Mouse (Mus musculus) lung, postnatal 4 days (tissue): ENCODE results near the gene Arhgef1.
A peak's percentile ranks its signal among the peaks of the same experiment; 100 is the strongest.
"Not testable (repeated sequence)": the region's sequence is repeated elsewhere in the genome, so short reads cannot be mapped to it uniquely, and the experiment has no call there.

Experiments used
- DNase-seq, 2 experiments: peaks; one replicate each; pipeline ENCODE4 v3.0.0; 2021

Arhgef1 gene

GRCm38 (mm10) chr7:24890281-24891216, 12.2 kb upstream of the Arhgef1 start:
- DNase-seq = peak; percentile 86 to 87

GRCm38 (mm10) chr7:24891241-24892124, 11.2 kb upstream of the Arhgef1 start:
- DNase-seq = no peak

GRCm38 (mm10) chr7:24892125-24892583, 10.6 kb upstream of the Arhgef1 start:
- DNase-seq = no peak

GRCm38 (mm10) chr7:24895749-24896148, 7.0 kb upstream of the Arhgef1 start:
- not testable (repeated sequence) for DNase-seq

GRCm38 (mm10) chr7:24896269-24896668, 6.4 kb upstream of the Arhgef1 start:
- DNase-seq = no peak

- DNase-seq = peak in 1 of 2 experiments; percentile 50
These were observed 5.5 kb upstream of the Arhgef1 start, which contains the start of gene Cd79a for GRCm38 (mm10) chr7:24897224-24897623. Gene Cd79a, plus strand, starts transcription at chr7:24897381.

GRCm38 (mm10) chr7:24897959-24898358, 4.8 kb upstream of the Arhgef1 start:
- no peak for DNase-seq

DNA sequence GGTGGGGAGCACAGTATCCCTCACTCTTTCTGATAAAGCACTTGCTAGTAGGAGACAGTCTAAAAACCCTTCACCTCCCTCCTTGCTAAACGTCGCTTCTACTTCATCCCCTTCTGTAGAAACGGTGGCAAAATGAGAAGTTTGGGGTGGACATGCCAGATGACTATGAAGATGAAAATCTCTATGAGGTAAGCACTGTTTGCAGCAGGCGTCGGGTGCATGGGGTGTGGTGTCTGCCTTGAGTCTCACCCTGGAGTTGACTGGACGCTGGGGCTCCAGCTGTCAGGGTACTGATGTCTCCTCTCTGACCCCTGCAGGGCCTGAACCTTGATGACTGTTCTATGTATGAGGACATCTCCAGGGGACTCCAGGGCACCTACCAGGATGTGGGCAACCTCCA, 1.6 kb upstream of the Arhgef1 start:
- DNase-seq = no peak

DNA sequence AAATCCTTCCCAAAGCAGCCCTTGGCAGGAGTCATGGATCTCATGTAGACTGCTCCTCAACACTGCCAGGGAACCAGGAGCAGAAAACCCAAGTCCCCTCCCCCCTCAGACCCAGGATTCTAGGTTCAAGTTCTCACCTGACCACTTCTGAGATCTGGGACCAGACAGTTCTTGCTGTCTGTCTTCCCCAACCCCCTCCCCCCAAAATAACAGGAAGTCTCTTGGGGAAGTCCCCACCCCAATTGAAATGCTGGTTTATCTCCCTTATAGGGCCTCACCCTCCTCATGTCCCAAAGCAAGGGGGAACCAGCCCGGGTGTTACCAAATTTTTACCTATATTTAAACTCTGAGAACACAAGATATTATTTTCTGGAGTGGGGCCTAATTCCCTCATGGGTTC, 870 bp upstream of the Arhgef1 start:
- no peak for DNase-seq

DNA sequence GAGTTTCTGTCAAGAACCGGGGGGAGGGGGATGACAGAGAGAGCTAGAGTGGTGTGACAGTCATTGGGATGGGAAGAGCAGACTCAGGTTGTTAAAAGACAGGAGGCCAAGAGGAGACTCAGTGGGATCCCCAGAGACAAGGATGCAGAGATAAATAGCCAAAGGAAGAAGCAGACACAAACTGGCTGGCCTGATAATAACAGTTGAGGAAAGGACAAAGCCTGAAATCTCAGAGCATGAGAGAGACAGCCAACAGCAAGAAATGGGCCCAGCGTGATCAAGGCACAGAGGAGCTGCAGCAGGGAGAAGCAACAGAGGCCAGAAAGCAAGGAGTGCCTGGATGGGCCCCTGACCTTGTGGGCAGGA, 465 bp upstream of the Arhgef1 start:
- DNase-seq = no peak

- DNase-seq = no peak
These were observed 723 bp downstream of the Arhgef1 start for GRCm38 (mm10) chr7:24903444-24903825.

DNA sequence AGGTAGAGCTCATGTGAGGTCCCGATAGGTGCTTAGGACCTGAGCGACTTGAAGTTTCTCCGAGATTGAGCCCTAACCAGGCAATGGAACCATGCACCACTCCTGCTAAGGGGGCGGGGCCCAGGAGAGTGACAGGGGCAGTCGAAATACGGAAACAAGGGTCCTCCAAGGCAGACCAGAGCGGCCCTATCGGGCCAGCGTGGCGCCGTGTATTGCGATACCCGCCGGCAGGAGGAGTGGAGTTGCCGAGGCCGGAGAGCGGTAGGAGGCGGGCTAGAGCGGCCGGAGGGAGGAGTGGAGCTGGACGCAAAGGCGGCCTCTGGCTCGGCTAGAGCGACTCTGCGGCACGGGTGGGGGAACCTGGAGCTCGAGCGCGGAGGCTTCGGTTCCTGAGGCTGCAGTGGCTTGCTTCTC, 1.4 kb downstream of the Arhgef1 start:
- DNase-seq = peak; percentile 98 to 99

GRCm38 (mm10) chr7:24904936-24905335, 2.2 kb downstream of the Arhgef1 start:
- DNase-seq = peak; percentile 67 to 81

DNA sequence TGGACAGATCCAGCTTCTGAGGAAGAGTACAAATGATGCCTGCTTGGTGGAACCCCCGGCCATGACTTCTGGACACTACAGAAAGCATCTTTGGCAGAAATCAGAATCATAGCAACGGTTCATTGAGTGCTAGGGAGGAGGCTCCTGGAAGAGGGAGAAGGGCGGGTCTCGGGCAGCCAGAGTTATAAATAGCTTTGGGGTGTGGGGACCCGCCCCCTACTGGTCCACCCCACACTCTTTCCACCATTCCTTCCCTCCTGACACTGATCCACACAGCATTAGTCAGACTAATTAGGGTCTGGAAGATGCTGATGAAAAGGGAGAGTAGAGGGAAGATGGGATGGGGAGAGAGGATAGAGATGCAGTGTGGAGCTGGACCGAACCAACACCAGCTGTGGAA, 3.8 kb downstream of the Arhgef1 start:
- DNase-seq = no peak

- DNase-seq = peak; percentile 70 to 80
These were observed 4.6 kb downstream of the Arhgef1 start for GRCm38 (mm10) chr7:24907211-24907748.

DNA sequence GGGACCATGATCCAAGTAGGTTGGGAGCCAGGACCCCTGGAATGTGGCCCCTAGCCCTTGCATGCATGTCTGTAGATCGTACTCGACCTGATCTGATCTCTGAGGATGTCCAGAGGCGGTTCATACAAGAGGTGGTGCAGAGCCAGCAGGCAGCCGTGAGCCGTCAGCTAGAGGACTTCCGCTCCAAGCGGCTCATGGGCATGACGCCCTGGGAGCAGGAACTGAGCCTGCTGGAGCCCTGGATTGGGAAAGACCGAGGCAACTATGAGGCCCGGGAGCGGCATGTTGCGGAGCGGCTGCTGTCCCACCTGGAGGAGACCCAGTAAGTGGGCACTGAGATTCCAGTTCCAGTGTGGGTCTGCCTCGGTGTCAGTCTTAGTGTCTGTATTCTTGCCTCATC, 9.8 kb downstream of the Arhgef1 start:
- DNase-seq = no peak

GRCm38 (mm10) chr7:24918763-24919323, 16.1 kb downstream of the Arhgef1 start:
- no peak for DNase-seq

- DNase-seq = peak in 1 of 2 experiments; percentile 51
These were observed 17.0 kb downstream of the Arhgef1 start for GRCm38 (mm10) chr7:24919728-24920127.

DNA sequence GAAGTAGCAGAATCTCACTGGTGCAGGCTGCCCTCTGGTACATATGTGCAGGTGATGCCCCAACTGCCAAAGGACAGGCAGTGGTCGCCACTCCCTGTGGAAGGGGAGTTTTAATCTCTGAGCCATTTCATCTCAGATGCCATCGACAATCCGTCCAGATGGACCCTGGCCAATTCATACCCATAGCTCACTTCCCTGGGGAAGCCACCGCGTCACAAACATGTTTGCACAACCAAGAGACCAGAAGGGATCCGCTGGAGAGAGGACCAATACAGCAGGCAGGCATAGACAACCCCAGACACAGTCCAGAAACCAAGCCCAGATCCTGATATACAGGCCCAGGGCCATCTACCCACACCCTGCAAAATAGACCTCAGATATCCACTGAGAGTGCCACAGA, 27.8 kb downstream of the Arhgef1 start:
- DNase-seq = no peak

- no peak for DNase-seq
These were observed 28.9 kb downstream of the Arhgef1 start for GRCm38 (mm10) chr7:24931651-24932050.

GRCm38 (mm10) chr7:24943641-24944040, 40.9 kb downstream of the Arhgef1 start:
- no peak for DNase-seq

GRCm38 (mm10) chr7:24944257-24944950, 41.7 kb downstream of the Arhgef1 start, which contains the start of gene Gm4881:
Gene Gm4881, minus strand, starts transcription at chr7:24944494.
- DNase-seq = peak in 1 of 2 experiments; percentile 18
